Mouse (Mus musculus): ENCODE measurements around the gene Lrrc10b.
A peak's percentile ranks its signal among the peaks of the same experiment; 100 is the strongest.

Gene Lrrc10b

DNA sequence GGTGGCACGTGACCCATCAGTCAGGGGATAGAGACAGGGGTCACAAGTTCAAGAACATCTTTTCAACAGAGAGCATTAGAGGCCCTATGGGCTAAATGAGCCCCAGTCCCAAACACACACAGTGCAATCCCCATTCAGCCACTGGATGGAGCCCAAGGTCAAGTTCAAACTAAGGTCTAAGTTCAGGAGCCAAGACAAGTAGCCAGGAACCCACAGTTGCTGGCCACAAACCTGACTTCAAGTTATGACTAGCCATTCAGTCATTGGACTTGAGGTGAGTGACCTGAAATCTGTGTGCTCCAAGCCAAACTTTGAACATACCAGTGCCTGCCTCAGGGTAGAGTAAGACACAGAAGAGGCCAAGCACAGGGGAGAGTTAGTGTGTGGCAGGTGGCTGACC, 19.8 kb downstream of the Lrrc10b start:
- DNase-seq (ENCODE audit: low spot score) = no peak

DNA sequence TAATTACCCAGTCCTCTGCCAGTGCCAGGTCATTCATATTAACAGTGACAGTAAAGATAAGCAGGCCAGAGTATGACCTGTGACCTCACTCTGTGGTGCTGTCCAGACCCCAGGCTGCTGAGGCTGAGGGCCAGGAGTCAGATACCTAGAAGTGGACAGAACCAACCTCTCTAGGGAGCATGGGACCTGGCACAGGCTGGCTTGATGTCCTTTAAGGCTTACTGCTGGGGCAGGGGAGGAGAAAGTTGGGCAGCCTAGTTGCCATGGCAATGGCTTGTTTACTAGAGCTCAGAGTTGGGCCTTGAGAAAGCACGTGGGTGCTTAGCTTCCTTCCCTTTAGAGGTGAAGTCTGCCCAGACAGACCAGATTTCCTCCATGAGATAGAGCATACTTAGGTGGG, 20.5 kb downstream of the Lrrc10b start:
- DNase-seq (ENCODE audit: low spot score) = no peak

DNA sequence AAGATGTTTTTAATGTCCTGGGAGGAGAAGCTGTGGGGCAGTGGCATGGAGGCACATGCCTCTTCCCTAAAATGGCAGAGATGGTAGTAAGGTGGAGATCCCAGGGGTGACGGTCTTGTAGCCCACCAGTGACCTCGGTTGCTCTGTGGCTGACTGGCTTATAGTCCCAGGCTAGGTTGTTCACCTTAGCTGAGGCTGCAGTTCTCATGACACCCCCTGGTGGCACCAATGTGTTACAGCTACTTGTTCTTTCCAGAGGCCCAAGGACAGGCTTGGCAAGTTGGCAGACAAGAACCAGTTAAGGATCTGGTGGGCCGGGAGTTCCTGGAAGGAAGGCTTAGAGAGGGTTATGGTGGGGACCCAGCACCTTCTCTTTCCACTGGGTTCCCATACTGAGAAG, 21.4 kb downstream of the Lrrc10b start:
- DNase-seq (ENCODE audit: low spot score) = peak; percentile 75

DNA sequence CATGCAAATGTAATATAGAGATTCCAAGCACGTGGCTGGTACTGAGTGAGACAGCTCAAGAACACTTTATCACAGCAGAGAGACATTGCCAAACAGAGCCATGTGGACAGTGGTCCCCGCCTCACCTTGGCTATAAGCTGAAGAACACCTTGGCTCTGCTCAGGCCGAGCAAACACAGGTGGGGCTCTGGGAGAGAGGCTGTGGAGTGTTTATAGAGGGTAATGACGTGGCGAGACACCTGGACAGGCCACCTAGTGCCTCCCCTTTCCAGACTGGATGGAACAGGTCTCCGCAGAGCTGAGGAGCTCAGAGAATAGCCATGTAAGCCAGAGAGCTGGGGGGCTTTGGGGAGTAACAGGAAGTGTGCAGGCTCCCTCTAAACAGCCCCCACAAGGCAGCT, 22.3 kb downstream of the Lrrc10b start:
- no peak for DNase-seq (ENCODE audit: low spot score)

DNA sequence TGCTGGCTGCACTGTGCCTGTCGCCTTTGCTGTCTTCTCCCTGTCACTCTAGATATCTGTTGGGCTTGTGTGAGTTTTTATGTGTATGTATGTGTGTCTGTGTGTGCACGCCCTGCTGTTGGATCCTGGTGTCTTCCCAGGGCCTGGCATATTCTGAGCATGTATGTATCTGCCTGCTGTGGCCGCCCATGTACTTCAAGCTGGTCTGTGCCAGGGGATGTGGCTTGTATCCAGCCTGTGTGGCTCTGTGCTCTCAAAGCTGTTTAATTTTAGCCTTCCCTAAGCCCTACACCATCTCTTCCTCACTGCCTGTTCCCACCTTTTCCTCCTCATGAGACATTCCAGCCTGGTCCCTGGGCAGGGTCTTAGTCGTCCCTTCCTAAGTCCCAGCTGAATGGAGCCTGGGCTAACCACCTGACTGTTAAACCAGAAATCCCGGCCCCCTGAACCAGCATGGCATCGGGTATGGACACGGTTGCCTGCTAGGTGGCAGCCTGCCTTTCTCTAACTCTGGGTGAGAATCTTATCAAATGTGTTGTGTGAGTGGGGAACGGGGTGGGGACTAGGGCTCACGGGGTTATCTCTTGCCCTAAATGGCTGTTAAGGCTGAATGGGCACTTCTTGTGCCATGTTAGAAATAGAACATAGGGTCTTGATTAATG, 23.3 kb downstream of the Lrrc10b start:
- no peak for DNase-seq (ENCODE audit: low spot score)

DNA sequence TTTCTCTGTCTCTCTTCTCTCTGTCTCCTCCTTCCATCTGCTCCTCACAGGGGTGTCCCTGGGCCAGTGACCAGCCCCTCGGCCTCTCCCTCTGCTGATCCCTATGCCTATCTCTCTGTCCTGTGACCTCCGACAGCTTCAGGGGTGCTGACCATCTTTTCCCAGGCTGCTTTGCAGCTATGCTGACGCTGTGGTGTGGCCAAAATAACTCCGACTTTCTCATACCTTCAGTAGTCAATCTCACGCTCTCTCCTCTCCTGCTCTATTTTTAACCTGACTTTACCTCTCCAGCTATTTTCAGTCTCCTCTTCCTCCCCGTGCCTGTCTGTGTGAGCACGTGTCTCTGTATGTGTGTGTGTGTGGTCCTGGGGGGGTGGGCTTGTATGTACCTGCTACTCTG, 24.0 kb downstream of the Lrrc10b start:
- DNase-seq (ENCODE audit: low spot score) = no peak

DNA sequence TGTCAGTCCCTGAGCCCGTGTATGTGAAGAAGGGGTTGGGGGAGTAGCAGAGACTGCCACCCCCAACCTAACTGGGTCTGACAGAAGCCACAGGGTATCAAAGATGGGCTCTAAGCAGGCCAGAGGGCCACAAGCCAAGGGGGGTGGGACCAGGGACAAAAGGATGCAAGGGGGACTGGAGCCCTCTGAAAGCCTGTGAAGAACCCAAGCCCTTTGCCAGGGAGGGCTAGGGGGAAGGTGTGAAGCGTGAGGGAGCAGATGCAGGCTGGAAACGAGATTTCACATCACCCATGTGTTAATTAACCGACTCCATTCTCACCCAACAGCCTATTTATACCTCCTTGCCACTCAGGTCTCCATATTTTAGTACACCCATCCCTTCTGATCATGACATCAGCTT, 25.4 kb downstream of the Lrrc10b start:
- DNase-seq (ENCODE audit: low spot score) = no peak

DNA sequence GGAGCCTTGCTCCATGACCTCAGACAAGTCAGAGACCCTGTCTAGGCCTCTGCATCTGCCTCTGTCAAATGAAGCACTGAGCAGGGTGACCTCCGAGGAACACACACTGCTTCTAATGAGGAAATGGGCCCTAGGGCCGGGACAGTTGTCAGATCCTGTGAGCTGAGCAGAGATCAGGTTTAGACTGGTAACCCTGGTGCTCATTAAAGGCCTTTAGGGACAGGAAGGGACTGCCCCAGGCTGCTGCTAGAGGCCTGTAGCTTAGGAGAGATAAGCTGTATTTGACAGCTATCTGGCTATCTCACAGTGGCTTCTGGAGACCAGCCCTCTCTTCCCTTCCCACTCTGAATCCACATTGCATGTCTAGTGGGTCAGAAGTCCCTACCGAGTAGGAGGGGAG, 25.9 kb downstream of the Lrrc10b start:
- DNase-seq (ENCODE audit: low spot score) = no peak

DNA sequence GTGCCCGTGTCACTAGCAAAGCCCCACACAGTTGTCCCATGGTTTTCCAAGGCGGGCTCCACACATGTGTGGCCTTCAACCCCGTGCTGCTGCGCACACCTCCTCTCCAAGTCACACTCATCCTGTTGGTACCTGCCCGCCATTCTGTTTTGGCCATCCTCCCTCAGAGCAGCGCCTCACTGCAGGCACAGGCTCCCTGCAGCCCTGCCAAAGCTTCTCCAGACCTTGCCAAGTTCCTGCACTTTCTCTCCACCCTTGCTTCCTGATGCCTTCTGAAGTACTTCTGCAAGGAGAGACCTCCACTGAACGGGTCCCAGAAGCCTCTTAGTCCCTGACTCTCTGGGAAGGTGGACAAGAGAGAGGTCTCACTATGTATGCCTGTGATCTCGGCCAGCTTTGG, 27.9 kb downstream of the Lrrc10b start:
- no peak for DNase-seq (ENCODE audit: low spot score)

DNA sequence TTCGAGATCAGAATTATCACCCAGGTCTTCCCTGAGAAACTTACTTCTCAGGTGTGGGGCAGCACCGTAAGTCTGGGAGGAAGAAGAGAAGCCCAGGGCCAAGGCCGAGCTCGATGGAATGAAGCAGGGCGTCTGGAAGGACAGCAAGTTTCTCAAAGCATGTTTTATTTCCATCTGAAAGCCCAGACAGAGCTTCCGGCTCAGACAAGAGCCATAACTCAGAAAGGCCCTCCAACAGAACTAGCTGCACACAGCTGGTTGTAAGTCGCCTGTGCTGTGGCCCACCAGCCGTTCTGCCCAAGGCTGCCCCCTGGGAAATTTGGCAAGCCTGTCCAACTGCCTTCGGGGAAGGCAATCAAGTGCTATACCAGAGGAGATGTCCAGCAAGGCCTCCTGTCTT, 29.8 kb downstream of the Lrrc10b start:
- no peak for DNase-seq (ENCODE audit: low spot score)

DNA sequence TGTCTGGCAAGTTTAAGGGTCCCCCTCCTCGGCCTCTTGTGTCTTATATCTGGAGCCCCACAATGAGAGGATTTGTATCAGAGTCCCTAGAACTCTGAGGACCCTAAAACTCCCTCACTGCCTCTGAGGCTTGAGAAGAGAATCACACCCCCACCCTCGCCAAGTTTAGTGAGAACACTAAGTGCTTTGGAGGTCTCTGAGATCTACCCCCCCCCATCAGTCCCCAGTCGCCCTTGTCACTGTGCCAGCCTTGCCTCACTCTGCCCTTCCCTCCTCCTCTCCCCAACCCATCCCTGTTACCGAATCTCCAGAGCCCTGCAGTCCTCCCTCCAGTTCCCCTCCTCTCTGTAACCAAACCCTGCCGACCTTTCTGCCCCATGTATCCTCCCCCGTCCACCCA, 30.5 kb downstream of the Lrrc10b start:
- peak; percentile 81 for DNase-seq (ENCODE audit: low spot score)

DNA sequence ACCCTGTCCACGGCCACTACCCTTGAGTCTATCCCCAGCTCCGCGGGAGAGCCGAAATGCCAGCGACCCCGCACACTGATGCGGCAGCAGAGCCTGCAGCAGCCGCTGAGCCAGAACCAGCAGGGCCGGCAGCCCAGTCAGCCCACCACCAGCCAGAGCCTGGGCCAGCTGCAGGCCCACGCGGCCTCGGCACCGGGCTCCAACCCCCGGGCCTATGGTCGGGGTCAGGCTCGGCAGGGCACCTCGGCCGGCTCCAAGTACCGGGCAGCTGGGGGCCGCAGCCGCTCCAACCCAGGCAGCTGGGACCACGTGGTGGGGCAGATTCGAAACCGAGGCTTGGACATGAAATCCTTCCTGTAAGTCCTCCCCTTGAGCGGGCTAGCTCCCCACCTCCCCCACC, 31.0 kb downstream of the Lrrc10b start:
- DNase-seq (ENCODE audit: low spot score) = no peak

DNA sequence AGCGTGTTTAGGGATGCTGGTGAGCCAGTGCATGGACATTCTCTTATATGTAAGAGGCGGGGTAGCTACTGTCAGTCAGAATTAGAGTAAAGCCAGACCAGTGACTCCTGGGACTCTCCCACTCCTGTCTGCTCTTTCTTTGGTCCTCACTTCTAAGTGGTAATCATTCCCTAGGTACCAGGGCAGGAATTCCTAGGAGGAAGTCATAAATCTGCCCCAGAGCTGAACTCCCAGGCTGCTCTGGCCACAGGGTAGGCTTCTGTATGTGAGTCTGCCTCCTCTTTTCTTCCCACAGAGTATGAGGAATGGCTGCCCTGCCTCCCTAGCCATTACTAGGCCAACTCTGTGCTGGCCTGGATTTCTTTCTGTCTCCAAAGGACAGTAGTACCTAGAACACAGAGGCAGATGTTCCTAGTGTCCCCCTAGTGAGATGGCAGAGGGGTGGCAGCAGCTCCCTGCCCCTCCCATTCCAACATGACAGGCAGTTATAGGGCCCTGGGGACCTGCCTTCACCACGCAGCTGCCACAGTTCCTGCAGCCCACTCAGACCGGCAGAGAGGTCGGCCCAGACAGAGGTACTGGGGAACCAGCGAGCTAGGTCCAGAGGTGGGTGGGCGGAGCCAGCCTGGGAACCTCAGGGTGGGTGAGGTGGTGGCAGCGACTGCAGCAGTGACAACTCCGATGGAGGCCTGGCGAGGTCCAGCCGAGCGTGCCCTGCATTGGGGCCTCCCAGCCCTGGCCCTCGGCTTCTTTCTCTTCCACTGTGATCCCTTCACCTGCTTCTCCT, 31.6 kb downstream of the Lrrc10b start:
- DNase-seq (ENCODE audit: low spot score) = no peak

DNA sequence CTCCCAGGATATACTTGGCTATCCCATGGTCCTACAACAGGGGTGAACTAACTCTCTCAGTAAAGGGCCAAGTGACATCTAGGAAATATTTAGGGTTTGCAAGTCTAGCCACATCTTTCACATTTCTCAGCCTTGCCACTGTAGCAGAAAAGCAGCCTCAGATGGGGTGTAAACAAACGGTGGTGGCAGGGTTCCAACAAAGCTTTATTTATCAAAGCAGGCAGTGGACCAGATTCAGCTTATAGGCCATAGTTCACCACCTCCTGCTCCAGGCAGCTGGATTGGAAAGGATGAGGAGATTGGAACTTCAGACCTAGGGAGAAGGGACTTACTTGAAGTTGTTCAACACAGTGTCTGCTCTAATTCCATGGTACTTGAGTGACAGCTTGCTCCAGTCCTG, 32.5 kb downstream of the Lrrc10b start:
- DNase-seq (ENCODE audit: low spot score) = no peak

DNA sequence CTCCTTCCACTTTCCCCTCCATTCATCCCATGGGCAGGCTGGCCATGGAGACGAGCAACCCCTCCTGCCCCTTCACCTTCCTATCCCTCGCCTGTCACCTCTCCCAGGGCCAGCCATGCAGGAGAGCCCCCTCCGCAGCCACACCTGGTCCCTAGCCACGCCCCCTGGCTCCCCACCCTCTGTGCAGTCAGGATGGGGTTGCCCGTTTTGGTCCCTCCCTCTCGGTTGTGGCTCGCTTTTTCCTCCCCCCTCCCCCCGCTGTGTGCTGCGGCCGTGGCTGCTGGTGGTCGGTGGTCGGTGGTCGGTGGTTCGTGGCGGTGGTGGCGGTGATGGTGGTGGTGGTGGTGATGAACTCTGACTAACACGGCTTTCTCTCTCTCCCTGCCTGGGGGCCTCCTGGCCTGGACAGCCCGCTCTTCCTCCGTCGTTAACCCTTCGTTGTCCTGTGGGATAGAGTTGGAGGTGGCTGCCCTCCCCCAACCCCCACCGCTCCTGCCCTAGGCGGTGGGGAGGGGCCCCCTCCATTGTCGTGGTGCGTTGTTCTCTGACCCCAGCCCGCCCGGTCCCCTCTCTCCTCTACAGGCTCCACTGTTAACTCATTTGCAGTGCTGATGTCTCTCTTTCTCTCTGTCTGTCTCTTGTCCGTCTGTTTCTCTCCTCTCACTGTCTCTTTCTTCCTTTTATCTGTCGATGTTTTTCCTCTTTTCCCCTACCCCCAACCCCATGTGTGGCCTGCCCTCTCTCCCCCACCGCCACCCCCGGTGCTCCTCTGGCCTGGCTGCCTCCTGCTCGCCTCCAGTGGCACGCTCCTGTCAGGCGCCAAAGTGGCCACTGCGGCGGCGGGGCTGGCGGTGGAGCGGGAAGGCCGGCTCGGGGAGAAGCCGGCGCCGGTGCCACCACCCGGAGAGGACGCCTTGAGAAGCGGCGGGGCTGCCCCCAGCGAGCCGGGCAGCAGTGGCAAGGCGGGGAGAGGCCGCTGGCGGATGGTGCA, 35.0 kb downstream of the Lrrc10b start:
- DNase-seq (ENCODE audit: low spot score) = peak; percentile 58

DNA sequence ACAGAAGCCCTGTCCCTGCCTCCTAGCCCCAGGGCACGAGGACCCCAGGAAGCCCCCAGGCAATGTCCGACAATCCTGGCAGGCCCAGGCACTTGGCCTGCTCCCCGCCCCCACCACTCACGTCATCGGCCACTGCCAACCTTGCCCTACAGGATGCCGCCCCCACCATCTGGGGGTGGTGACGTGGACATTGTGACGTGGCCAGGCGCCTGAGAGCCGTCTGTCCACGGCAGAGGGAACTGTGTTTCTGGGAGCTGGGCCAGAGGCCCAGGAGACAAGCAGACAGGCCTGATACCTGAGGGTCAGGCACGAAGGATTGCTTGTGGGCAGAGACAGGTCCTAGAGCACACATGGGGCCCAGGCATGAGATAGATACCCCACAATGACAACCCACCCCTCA, 39.8 kb downstream of the Lrrc10b start:
- DNase-seq (ENCODE audit: low spot score) = no peak

DNA sequence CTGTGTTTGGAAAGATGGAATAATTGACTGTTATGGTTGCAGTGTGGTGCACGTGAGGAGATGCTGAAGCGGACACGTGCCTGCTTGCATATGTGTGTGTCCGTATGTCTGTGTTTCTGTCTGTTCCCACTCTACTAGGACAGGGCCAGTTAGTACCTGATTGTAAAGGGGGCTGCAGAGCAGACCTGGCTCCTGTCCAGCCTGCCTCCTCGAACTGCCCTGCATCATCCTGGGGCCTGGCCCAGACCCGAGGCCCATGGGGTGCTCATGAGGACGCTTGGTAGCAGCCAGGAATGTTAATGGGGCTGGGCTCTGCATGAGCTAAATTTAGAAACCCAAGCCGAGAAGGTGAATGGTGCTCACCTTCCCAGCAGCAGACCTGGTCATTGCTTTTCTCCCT, 40.4 kb downstream of the Lrrc10b start:
- no peak for DNase-seq (ENCODE audit: low spot score)

DNA sequence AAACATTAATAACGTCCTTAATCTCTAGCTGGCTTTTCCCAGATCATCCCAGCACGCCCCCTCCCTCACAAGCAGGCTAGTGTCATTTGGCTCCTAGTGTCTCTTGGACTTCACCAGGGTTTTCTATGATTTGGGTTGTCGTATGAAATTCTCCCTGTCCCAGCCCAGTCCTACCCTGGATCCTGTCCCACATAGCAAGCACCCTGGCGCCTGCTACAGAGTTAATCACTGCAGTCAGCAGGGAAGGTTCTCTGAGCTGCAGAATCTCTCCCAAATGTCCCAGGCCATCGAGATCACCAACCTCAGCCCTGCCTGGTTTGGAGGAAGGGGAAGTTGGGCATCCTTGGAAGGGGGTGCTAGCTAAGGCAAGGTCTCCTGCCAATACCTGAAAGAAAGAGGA, 41.8 kb downstream of the Lrrc10b start:
- no peak for DNase-seq (ENCODE audit: low spot score)

DNA sequence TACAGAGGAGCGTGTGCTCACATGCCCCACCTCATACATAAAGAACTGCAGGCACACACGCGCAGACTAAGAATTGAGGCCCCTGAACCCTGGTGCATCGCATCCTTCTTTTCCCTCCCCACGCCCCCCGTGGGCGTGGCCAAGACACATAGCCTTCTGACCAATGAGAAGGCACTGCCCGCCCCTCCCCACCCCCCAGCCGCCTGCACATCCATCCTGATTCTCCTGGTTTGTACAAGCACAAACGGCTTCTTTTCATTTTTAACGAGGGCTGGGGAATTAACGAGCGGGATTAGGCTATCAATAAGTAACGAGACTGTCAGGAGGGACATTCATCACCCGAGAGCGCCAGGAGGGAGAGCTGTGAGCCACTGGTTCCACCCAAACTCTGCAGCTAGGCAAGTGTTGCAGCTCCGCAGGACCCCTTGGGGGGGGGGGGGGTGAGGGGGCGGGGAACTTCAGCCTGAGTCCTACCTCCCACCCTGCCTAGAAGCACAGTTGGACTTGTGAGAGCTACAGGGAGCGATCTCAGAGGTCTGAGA, 43.5 kb downstream of the Lrrc10b start:
- DNase-seq (ENCODE audit: low spot score) = no peak

Measured in testis, postnatal 10 days (tissue).